Mouse (Mus musculus): Measurements from ENCODE around the gene M1ap. TPM values are rescaled to one million over a fixed set of nuclear protein-coding genes. Genes with fewer than 3 reads are reported as not detected.

Gene M1ap
- total RNA-seq (2021), result not detected

DNA sequence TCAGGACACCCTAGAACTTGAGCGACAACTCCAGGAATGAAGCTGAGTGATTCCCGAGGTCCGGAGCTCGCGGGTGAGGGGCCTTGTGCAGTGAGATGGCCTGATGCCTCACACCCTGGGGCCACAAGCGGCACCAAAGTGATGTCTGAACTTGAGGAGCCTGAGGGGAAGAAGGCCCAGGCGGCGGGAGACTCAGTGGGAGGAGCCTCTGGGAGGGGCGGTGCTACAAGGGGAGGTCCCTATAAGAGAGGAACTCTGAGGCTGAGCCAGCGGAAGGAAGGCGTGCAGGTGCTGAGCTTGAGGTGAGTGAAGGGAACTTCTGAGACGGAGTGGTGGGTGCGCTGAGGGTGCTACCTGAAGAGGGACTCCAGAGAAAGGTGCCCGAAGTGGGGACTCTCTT lies at the start of gene M1ap:
M1ap (plus strand) TSS at position 252 of the 400 bp plus-strand sequence.
- no peak for DNase-seq (ENCODE audit: extremely low spot score in 1 of 2, low spot score in 2 of 2)
- intact Hi-C loops (cut with DNase I), result no loop called here

- intact Hi-C loops (cut with DNase I), result no loop called here
- no peak for DNase-seq (ENCODE audit: extremely low spot score in 1 of 2, low spot score in 2 of 2)
Observed at GRCm38 (mm10) chr6:82897311-82897710, 49.4 kb upstream of the M1ap start.

- intact Hi-C loops (cut with DNase I), result no loop called here
Observed at GRCm38 (mm10) chr6:82898227-82898626, 48.5 kb upstream of the M1ap start.

GRCm38 (mm10) chr6:82898745-82899144 lies 48.0 kb upstream of the M1ap start:
- no peak for DNase-seq (ENCODE audit: extremely low spot score in 1 of 2, low spot score in 2 of 2)
- intact Hi-C loops (cut with DNase I), result no loop called here

More at GRCm38 (mm10) chr6:82898227-82898626, 48.5 kb upstream of the M1ap start:
- DNase-seq (ENCODE audit: extremely low spot score in 1 of 2, low spot score in 2 of 2), result no peak

DNA sequence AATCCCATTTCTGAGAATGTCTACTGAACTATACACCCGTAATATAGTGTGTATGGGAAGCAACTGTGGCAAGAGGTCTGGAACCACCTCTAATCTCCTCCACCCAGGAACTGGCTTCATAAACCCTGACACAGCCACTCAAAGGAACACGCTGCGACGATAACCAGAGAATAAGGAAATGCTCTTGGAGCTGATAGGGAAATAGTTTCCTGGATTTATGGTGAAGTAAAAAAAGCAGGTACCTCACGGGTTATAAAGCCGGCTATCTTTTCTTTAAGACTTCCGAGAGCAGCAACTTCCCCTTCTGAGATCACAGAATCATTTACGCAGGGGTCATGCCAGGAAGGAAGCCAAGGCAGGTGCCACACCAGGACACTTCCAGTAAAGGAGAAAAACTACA lies 44.1 kb upstream of the M1ap start:
- intact Hi-C loops (cut with DNase I), result no loop called here

GRCm38 (mm10) chr6:82906985-82907384 lies 39.7 kb upstream of the M1ap start:
- intact Hi-C loops (cut with DNase I), result no loop called here
- DNase-seq (ENCODE audit: extremely low spot score in 1 of 2, low spot score in 2 of 2), result no peak

More for the DNA sequence above, 44.1 kb upstream of the M1ap start:
- DNase-seq (ENCODE audit: extremely low spot score in 1 of 2, low spot score in 2 of 2), result peak in 1 of 2 experiments; percentile 36

DNA sequence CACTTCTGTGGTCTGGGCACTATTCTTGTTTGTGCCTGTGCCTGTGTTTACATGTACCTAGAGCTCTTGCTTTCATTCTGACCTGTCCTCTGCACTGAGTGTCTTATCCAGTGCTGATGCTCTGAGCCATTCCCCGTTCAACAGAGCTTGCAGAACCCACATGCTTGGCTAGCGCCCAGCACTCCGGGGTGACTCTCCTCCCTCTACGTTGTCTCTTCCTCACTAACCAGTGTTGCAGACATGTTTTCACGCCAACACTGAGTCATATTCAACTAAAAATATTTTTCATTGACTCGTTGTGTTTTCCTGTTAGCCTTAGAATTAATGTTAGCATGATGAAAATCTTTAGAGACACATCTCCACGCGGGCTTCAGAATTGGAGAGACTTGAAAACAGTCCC lies 38.7 kb upstream of the M1ap start:
- DNase-seq (ENCODE audit: extremely low spot score in 1 of 2, low spot score in 2 of 2), result no peak
- intact Hi-C loops (cut with DNase I), result no loop called here

DNA sequence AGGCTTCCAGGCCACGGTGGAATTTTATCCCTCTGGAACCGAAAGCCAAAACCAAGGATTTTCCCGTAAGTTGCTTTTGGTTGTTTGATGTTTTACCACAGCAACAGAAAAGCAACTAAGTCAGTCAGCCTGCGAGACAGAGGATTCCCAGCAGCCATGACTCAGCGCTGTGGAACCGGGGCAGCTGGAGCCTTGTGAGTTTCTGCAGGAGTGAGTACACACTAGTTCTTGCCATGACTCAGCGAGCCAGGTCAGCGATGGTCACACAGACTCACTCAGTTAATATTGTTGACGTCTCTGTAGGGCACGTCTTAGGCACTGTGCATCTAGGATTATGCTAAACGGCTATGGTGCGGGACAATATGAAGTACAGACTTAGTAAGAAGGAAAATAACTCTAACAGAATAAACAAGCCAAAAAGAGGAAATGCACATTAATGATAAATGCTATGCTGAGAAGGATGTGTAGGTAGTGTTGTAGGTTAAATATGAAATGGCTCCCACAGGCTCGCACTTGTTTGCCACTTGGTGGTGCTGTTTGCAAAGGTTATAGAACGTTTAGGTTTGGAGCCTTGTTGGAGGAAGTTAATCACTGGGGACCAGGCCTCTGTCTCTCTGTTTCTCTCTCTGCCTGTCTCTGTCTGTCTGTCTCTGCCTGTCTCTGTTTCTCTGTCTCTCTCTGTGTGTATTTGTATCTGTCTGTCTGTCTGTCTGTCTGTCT lies 37.4 kb upstream of the M1ap start:
- peak in 1 of 2 experiments; percentile 39 for DNase-seq (ENCODE audit: extremely low spot score in 1 of 2, low spot score in 2 of 2)
- intact Hi-C loops (cut with DNase I), result no loop called here

DNA sequence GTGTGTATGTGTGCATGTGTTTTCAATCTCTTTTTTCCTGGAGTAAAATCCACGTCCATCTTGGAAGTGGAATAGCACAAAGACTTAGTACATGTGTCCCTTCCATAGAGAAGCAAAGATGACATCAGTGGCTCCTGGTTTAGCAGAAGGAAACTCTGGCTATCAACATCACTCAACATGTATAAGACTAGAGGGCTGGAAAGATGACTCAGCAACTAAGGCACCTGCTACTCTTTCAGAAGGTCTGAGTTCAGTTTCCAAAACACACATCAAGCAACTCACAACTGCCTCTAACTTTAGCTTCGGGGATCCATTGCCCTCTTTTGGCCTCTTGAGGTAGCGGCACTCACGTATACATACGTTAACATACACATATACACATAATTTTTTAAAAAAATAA lies 35.4 kb upstream of the M1ap start:
- DNase-seq (ENCODE audit: extremely low spot score in 1 of 2, low spot score in 2 of 2), result no peak
- intact Hi-C loops (cut with DNase I), result no loop called here

GRCm38 (mm10) chr6:82913336-82914247 lies 33.1 kb upstream of the M1ap start:
- intact Hi-C loops (cut with DNase I), result no loop called here
- DNase-seq (ENCODE audit: extremely low spot score in 1 of 2, low spot score in 2 of 2), result peak in 1 of 2 experiments; percentile 54

- intact Hi-C loops (cut with DNase I), result loop anchor here (5.0 kb wide), 1 partner anchor 56 kb away; no protein-coding TSS in a partner anchor
- peak; percentile 36 to 61 for DNase-seq (ENCODE audit: extremely low spot score in 1 of 2, low spot score in 2 of 2)
Observed at GRCm38 (mm10) chr6:82915889-82916288, 30.8 kb upstream of the M1ap start.

GRCm38 (mm10) chr6:82916459-82916858 lies 30.2 kb upstream of the M1ap start:
- intact Hi-C loops (cut with DNase I), result loop anchor here (5.0 kb wide), 1 partner anchor 56 kb away; no protein-coding TSS in a partner anchor

GRCm38 (mm10) chr6:82917076-82917777 lies 29.5 kb upstream of the M1ap start:
- DNase-seq (ENCODE audit: extremely low spot score in 1 of 2, low spot score in 2 of 2), result peak; percentile 44 to 65
- intact Hi-C loops (cut with DNase I), result loop anchor here (5.0 kb wide), 1 partner anchor 55 kb away; no protein-coding TSS in a partner anchor

More at GRCm38 (mm10) chr6:82916459-82916858, 30.2 kb upstream of the M1ap start:
- DNase-seq (ENCODE audit: extremely low spot score in 1 of 2, low spot score in 2 of 2), result no peak

GRCm38 (mm10) chr6:82917778-82918129 lies 28.9 kb upstream of the M1ap start:
- peak; percentile 40 to 63 for DNase-seq (ENCODE audit: extremely low spot score in 1 of 2, low spot score in 2 of 2)
- intact Hi-C loops (cut with DNase I), result loop anchor here (5.0 kb wide), 1 partner anchor 55 kb away; no protein-coding TSS in a partner anchor

- intact Hi-C loops (cut with DNase I), result loop anchor here (5.0 kb wide), 1 partner anchor 54 kb away; no protein-coding TSS in a partner anchor
- peak in 1 of 2 experiments; percentile 29 for DNase-seq (ENCODE audit: extremely low spot score in 1 of 2, low spot score in 2 of 2)
Observed at GRCm38 (mm10) chr6:82918371-82918770, 28.3 kb upstream of the M1ap start.

DNA sequence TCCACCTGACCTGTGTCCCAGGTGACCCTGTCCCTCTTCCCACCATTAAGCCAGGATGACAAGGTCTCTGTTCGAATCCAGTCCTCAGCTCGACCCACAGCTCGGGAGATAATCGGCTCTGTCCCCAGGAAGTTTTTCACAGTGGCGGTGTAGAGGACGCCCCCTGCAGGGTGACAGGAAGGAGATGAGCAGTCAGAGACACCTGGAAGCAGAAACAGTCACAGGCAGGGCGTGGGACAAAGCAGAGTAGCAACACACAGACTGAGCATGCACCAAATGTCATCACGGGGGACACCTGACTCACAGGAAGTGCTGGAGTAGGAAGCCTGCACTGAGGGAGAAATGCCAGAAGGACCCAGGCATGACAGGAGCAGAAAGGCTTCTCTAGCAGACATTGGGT lies 27.2 kb upstream of the M1ap start:
- DNase-seq (ENCODE audit: extremely low spot score in 1 of 2, low spot score in 2 of 2), result no peak
- intact Hi-C loops (cut with DNase I), result loop anchor here (5.0 kb wide), 1 partner anchor 53 kb away; no protein-coding TSS in a partner anchor

- DNase-seq (ENCODE audit: extremely low spot score in 1 of 2, low spot score in 2 of 2), result no peak
- intact Hi-C loops (cut with DNase I), result no loop called here
Observed at GRCm38 (mm10) chr6:82921426-82922224, 25.1 kb upstream of the M1ap start.

DNA sequence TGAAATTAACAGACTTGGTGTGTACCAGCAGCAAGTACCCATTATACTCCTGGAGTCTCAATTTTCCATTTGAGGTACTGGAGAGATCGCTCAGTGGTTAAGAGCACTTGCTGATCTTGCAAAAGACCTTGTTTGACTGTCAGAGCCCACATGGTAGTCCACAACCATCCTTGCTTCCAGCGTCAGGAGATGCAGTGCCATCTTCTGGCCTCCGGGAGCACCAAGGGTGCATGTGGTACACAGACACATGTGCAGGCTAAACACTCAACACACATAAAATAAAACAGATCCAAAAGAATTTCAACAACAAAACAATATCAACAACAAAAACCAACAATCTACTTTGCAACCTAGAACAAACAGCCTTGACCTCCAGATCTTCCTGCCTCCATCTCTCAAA lies 21.7 kb upstream of the M1ap start:
- intact Hi-C loops (cut with DNase I), result no loop called here
- no peak for DNase-seq (ENCODE audit: extremely low spot score in 1 of 2, low spot score in 2 of 2)
